Mouse (Mus musculus): ENCODE results near the gene Gm17387. TPM values are rescaled to one million over a fixed set of nuclear protein-coding genes. Genes with fewer than 3 reads are reported as not detected.
"Not testable (repeated sequence)": the region's sequence is repeated elsewhere in the genome, so short reads cannot be mapped to it uniquely, and the experiment has no call there.

The Gm17387 gene
- polyA plus RNA-seq, 1 experiment from 2014 or later, result not detected

DNA sequence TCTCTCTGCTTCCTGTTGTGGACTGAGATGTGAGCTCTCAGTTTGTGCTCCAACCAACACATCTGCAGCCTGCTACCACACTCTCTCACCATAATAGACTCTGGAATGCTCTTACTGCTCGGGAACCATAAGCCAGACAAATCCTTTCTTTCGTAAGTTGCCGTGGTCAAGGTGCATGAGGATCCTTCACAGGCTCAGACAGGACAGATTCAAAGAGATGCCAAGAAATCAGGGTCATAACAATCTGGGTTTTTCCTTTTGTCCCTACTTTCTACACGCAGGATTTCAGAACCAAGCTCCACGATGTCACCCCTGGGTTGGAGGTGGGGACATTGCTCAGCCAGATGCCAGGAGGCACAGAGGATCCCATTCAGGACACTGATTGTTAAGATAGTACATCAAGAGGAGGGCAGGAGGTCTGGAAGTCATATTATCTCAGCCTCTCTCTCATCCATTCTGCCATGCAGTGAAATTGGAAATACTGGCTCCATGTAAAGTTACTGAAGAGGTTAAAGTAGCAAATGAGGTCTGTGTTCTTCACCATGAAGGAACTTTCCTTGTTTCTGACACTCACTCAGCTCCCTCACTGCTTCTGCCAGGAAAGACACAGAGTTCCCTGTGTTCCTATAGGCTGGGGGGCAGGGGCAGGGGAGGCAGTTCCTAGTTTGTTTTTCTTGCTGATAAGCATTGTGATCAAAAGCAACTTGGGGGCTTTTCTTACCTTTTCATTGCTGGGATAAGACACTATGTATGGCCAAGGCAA, 25.5 kb upstream of the Gm17387 start:
- H3K27ac ChIP-seq, result no peak overlapping the region
- H3K4me3 ChIP-seq, result no peak overlapping the region
- no peaks in the 10 kb centered on the region for H3K27me3 ChIP-seq (ENCODE audit: insufficient read depth, poor library complexity, severe bottlenecking)
- no peaks in the 10 kb centered on the region for H3K36me3 ChIP-seq
- peaks cover 3% of the 10 kb centered on the region for H3K4me1 ChIP-seq (replicated peaks)
- 81% methylated on average over 5 of the region's 5 CpGs for WGBS
- no peak for DNase-seq (ENCODE audit: low spot score)
- no peaks in the 10 kb centered on the region for H3K9me3 ChIP-seq

DNA sequence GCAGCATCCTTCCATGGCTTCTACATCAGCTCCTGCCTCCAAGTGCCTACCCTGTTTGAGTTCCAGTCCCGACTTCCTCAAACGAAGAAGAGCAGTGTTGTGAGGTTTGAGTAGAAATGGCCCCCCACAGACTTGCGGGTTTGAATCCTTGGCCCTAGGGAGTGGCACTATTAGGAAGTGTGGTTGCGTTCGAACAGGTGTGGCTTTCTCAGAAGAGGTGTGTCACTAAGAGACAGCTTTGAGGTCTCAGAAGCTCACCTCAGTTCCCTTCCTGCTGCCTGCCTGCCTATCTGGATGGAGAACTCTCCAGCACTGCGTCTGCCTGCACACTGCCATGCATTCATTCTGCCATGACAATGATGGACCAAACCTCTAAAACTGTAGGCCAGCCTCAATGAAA, 22.5 kb upstream of the Gm17387 start:
- no peak overlapping the region for H3K27ac ChIP-seq
- WGBS, result 90% methylated on average over 6 of the region's 6 CpGs
- H3K4me1 ChIP-seq (replicated peaks), result peaks cover 32% of the 10 kb centered on the region
- H3K9me3 ChIP-seq, result no peaks in the 10 kb centered on the region
- no peak overlapping the region for H3K4me3 ChIP-seq
- no peak for DNase-seq (ENCODE audit: low spot score)
- no peaks in the 10 kb centered on the region for H3K27me3 ChIP-seq (ENCODE audit: insufficient read depth, poor library complexity, severe bottlenecking)
- H3K36me3 ChIP-seq, result no peaks in the 10 kb centered on the region

DNA sequence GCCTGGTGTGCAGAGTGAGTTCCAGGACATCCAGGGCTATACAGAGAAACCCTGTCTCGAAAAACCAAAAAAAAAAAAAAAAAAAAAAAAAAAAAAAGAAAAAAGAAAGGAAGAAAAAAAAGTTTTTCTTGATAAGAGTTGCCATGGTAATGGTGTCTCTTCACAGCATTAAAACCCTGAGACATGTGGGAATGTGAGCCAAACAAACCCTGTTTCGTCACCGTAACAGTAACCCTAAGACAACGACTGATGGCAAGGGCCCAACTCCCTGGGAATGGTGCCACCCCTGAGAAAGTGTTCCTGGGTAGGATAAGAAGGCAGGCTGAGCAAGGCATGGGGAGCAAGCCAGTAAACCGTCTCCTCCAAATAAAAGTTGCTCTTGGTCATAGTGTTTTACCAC, 22.0 kb upstream of the Gm17387 start:
- Histone ChIP-seq H3K9me3 (no peaks in the 10 kb centered on the region), H3K4me3 (no peak overlapping the region), H3K4me1 (replicated peaks) (peaks cover 33% of the 10 kb centered on the region), H3K27ac (no peak overlapping the region), H3K36me3 (no peaks in the 10 kb centered on the region), H3K27me3 (ENCODE audit: insufficient read depth, poor library complexity, severe bottlenecking) (no peaks in the 10 kb centered on the region)
- 85% methylated on average over 5 of the region's 5 CpGs for WGBS
- DNase-seq (ENCODE audit: low spot score), result no peak

- no peaks in the 10 kb centered on the region for H3K36me3 ChIP-seq
- peak overlapping the region; percentile 71; the same call in 1 of the 2 replicates for H3K27ac ChIP-seq
- WGBS, result 5% methylated on average over 7 of the region's 7 CpGs
- peak overlapping the region; percentile 39 for H3K4me3 ChIP-seq
- H3K4me1 ChIP-seq (replicated peaks), result peaks cover 33% of the 10 kb centered on the region
- no peaks in the 10 kb centered on the region for H3K27me3 ChIP-seq (ENCODE audit: insufficient read depth, poor library complexity, severe bottlenecking)
- DNase-seq (ENCODE audit: low spot score), result peak; percentile 29
- H3K9me3 ChIP-seq, result no peaks in the 10 kb centered on the region
Measured at GRCm38 (mm10) chr7:141008312-141008761, 20.6 kb upstream of the Gm17387 start.

DNA sequence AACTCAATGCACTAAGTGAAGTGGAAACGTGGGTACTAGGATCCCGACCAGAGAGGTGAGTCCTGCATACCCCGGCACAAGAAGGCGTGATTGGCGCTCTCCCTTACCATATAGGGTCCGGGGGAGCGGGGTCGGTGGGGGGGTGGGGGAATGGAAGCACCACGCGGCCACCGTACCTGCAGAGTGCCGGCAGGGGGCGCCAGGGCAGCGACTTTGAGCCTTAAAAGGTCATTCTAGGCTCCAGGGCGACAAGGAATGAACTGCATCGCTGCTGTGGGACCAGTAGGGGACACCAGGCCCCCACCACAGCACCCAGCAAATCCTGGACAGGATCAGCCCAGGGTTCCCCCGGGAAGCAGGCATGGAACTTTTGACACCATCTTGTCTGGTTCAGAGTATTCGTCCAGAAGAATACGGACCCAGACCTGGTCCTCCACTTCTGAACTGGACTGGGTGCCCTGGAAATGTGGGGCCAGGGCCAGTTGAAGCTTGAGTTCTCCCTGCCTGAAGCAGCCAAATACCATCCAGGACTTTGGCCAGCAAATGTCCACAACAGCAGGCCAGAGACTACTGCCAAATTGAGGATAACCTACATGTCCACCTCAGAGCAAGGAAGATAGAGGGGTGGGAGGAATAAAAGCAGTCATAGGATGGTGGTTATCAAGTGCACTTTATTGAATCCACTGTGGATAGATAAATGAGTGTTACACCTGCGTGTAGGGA, 19.8 kb upstream of the Gm17387 start:
- no peaks in the 10 kb centered on the region for H3K36me3 ChIP-seq
- peak overlapping the region; percentile 39 for H3K4me3 ChIP-seq
- DNase-seq (ENCODE audit: low spot score), result peak; percentile 86
- peak overlapping the region; percentile 71 for H3K27ac ChIP-seq
- WGBS, result 7% methylated on average over 20 of the region's 20 CpGs
- no peaks in the 10 kb centered on the region for H3K9me3 ChIP-seq
- peaks cover 33% of the 10 kb centered on the region for H3K4me1 ChIP-seq (replicated peaks)
- no peaks in the 10 kb centered on the region for H3K27me3 ChIP-seq (ENCODE audit: insufficient read depth, poor library complexity, severe bottlenecking)

GRCm38 (mm10) chr7:141009665-141010064, 19.3 kb upstream of the Gm17387 start:
- H3K27me3 ChIP-seq (ENCODE audit: insufficient read depth, poor library complexity, severe bottlenecking), result no peaks in the 10 kb centered on the region
- H3K9me3 ChIP-seq, result no peaks in the 10 kb centered on the region
- no peak for DNase-seq (ENCODE audit: low spot score)
- no peaks in the 10 kb centered on the region for H3K36me3 ChIP-seq
- WGBS, result 91% methylated on average over 9 of the region's 9 CpGs
- no peak overlapping the region for H3K4me3 ChIP-seq
- peaks cover 33% of the 10 kb centered on the region for H3K4me1 ChIP-seq (replicated peaks)
- peak overlapping the region; percentile 66 for H3K27ac ChIP-seq

DNA sequence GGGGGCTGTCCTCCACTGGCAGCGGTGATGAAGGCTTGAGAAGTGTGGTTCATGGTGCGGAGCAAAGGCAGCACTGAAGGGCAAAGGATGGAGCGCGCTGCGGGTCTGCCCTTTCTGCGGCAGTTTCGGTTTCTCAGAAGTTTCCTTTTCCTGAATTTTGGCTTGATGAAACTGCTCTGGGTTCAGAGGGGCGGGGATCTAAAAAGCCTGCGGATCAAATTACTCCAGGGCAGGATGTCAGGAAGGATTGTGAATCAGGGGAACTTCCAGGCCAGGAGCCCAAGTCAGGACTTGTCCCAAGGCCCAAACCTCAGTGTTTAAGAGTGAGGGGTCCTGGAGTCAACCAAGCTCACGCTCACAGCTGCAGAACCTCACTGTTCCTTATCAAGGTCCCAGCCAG, 18.3 kb upstream of the Gm17387 start, which contains the start of gene Ifitm3:
Gene Ifitm3 (minus strand): TSS at position 178 of the 400 bp plus-strand sequence.
- DNase-seq (ENCODE audit: low spot score), result peak; percentile 33
- Histone ChIP-seq H3K27ac (peak within 1 kb of the TSS; percentile 66), H3K4me1 (replicated peaks) (peaks cover 33% of the 10 kb centered on the region), H3K27me3 (ENCODE audit: insufficient read depth, poor library complexity, severe bottlenecking) (no peaks in the 10 kb centered on the region), H3K4me3 (peak within 1 kb of the TSS; percentile 37), H3K9me3 (no peaks in the 10 kb centered on the region), H3K36me3 (no peaks in the 10 kb centered on the region)
- WGBS, result 33% methylated on average over 10 of the region's 10 CpGs

GRCm38 (mm10) chr7:141011238-141011770, 17.6 kb upstream of the Gm17387 start:
- Histone ChIP-seq H3K4me1 (replicated peaks) (peaks cover 33% of the 10 kb centered on the region), H3K4me3 (no peak overlapping the region), H3K27me3 (ENCODE audit: insufficient read depth, poor library complexity, severe bottlenecking) (no peaks in the 10 kb centered on the region), H3K36me3 (no peaks in the 10 kb centered on the region), H3K9me3 (no peaks in the 10 kb centered on the region), H3K27ac (peak overlapping the region; percentile 66)
- DNase-seq (ENCODE audit: low spot score), result no peak
- WGBS, result 89% methylated on average over 7 of the region's 7 CpGs

DNA sequence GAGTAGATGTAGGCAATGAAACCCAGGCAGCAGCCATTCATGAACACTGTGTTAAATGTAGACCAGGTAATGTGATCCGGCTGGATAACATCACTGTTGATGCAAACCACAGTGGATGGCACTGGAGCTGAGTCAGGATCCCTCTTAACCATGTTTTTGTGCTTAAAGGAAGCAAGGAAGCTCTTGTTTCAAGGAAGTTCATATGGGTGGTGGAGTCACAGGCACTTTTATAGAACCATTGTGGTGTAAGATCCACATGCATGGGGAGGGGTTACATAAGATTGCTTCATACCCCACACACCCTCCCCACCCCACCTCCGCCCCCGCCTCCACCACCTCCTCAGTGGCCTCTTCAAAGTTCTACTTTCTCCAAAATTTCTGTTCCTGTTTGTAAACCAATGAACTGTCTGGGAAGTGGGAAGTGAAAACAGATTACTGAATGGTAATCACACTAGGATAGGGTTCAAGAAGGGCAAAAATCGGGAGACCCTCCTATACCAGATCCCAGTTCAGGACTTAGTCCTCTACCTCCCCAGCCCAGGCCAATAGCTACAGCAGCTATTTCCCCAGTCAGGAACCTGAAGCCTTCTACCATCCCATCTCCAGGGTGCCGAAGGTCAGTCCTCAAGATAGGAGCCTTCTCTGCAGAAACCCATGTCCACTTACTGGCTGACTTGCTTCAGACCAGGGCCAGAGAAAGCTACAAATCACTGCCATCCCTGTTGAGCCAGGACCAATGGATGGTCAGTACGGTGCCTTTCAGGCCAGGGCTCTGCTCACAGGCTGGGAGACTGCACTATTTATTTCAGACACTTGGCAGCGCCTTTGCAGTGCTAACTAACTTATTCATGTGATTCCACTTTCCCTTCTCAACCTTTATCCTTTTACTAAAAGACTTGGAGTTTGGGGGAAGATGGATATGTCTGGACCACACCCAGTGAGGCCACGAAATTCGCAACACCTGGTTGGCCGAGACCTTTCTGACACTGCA, 11.9 kb upstream of the Gm17387 start:
- Histone ChIP-seq H3K36me3 (no peaks in the 10 kb centered on the region), H3K27me3 (ENCODE audit: insufficient read depth, poor library complexity, severe bottlenecking) (no peaks in the 10 kb centered on the region)
- WGBS, result 87% methylated on average over 10 of the region's 10 CpGs

GRCm38 (mm10) chr7:141017824-141018223, 11.1 kb upstream of the Gm17387 start, which contains the start of gene Ifitm6:
TSS of gene Ifitm6 (minus strand) at chr7:141017924.
- not testable (repeated sequence) for DNase-seq (ENCODE audit: low spot score); H3K27ac ChIP-seq; H3K27me3 ChIP-seq (ENCODE audit: insufficient read depth, poor library complexity, severe bottlenecking); H3K9me3 ChIP-seq; H3K36me3 ChIP-seq; H3K4me1 ChIP-seq (replicated peaks); H3K4me3 ChIP-seq
- 97% methylated on average over 1 of the region's 1 CpGs for WGBS

More for the DNA sequence above, 11.9 kb upstream of the Gm17387 start:
- DNase-seq (ENCODE audit: low spot score), result no peak
- Histone ChIP-seq H3K9me3 (no peaks in the 10 kb centered on the region), H3K4me3 (no peak overlapping the region), H3K27ac (no peak overlapping the region), H3K4me1 (replicated peaks) (no peaks in the 10 kb centered on the region)

DNA sequence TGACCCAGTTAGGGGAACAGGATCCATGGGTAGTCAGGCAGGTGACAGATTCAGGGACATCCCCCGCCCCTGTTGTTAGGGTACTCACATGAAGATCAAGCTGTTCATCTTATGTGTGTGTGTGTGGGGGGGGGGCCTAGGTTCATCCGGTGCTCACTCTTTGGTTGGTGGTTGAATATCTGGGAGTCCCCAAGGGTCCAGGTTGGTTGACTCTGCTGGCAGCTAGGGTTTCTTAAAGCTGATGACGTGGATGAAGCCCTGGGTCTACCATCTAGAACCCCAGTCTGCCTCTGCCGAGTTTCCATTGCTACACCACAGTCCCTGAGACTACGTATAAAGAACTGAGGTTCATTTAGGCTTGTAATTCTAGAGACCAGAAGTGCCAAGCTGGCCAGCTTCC, 9.9 kb upstream of the Gm17387 start:
- DNase-seq (ENCODE audit: low spot score), result no peak
- Histone ChIP-seq H3K36me3 (no peaks in the 10 kb centered on the region), H3K27me3 (ENCODE audit: insufficient read depth, poor library complexity, severe bottlenecking) (no peaks in the 10 kb centered on the region), H3K9me3 (no peaks in the 10 kb centered on the region), H3K27ac (no peak overlapping the region), H3K4me1 (replicated peaks) (no peaks in the 10 kb centered on the region), H3K4me3 (no peak overlapping the region)
- 92% methylated on average over 5 of the region's 5 CpGs for WGBS
